Mouse (Mus musculus) hindbrain, embryonic 14.5 days (tissue): ENCODE results near the gene Magi2. TPM values are rescaled to one million over a fixed set of nuclear protein-coding genes. Genes with fewer than 3 reads are reported as not detected.

ENCODE experiments used
- ATAC-seq: fragments of 200-750 bp; cut with Nextera tagmentation; 2 replicates; pipeline ENCODE4 v1.8.0; 2017; ENCODE audit warnings: moderate number of reproducible peaks, mild to moderate bottlenecking, moderate TSS enrichment, moderate library complexity; ENCODE audit not compliant: low FRiP score
- DNase-seq: peaks from one replicate; pipeline ENCODE4 v3.0.0-alpha.2; 2015; ENCODE audit warnings: low spot score
- H3K27ac ChIP-seq: fragments of 300-500 bp; sonication (generic); 2 replicates; pipeline ENCODE4 v1.5.1; 2014; ENCODE audit warnings: mild to moderate bottlenecking, moderate library complexity
- H3K27me3 ChIP-seq: fragments of 300-500 bp; sonication (generic); 2 replicates; pipeline ENCODE4 v1.6.1; 2014; ENCODE audit warnings: mild to moderate bottlenecking, low read length, mixed read lengths; ENCODE audit not compliant: control insufficient read depth, insufficient read depth
- H3K36me3 ChIP-seq: fragments of 300-500 bp; sonication (generic); replicated peaks from 2 replicates; pipeline ENCODE4 v1.6.1; 2014; ENCODE audit not compliant: control insufficient read depth, insufficient read depth
- H3K4me1 ChIP-seq: fragments of 300-500 bp; sonication (generic); replicated peaks from 2 replicates; pipeline ENCODE4 v1.6.1; 2014; ENCODE audit warnings: antibody characterized with exemption, low read length, mixed read lengths; ENCODE audit not compliant: control insufficient read depth, insufficient read depth
- H3K4me2 ChIP-seq: fragments of 300-500 bp; sonication (generic); replicated peaks from 2 replicates; pipeline ENCODE4 v1.6.1; 2014; ENCODE audit warnings: mild to moderate bottlenecking, moderate library complexity
- H3K4me3 ChIP-seq: fragments of 300-500 bp; sonication (generic); replicated peaks from 2 replicates; pipeline ENCODE4 v1.5.1; 2014; ENCODE audit warnings: mild to moderate bottlenecking, low read length
- H3K9ac ChIP-seq: fragments of 300-500 bp; sonication (generic); 2 replicates; pipeline ENCODE4 v1.6.1; 2014
- H3K9me3 ChIP-seq: fragments of 300-500 bp; sonication (generic); 2 replicates; pipeline ENCODE4 v1.6.1; 2016; ENCODE audit warnings: low read length; ENCODE audit not compliant: control insufficient read depth
- whole genome bisulfite sequencing: fragments of 180-500 bp; shearing (Covaris S2); extraction: QIAGEN DNeasy Blood & Tissue Kit; methylation state at CpG from one replicate; pipeline ENCODE4 v1.1.7; 2014; 5-methylcytosine and 5-hydroxymethylcytosine counted together
- polyA plus RNA-seq: library from polyadenylated mRNA; unstranded; fragments of >200 nt; fragmentation: Nextera tagmentation; extraction: Ambion mirVana; gene quantifications from 2 replicates; pipeline ENCODE4 v1.2.1, GENCODE M21; 2014

The Magi2 gene
- polyA plus RNA-seq, 1 experiment from 2014 or later: 25.6 TPM

GRCm38 (mm10) chr5:20378071-20378800 lies 1151.4 kb downstream of the Magi2 start:
- Histone ChIP-seq H3K27ac (no peak overlapping the region), H3K4me1 (no peaks in the 10 kb centered on the region), H3K4me2 (no peak overlapping the region), H3K36me3 (no peaks in the 10 kb centered on the region), H3K27me3 (no peaks in the 10 kb centered on the region), H3K9ac (no peak overlapping the region), H3K4me3 (no peak overlapping the region), H3K9me3 (no peaks in the 10 kb centered on the region)
- 79% methylated on average over 11 of the region's 11 CpGs for WGBS
- DNase-seq (no peak), ATAC-seq (no peak)

- Histone ChIP-seq H3K27me3 (no peaks in the 10 kb centered on the region), H3K36me3 (no peaks in the 10 kb centered on the region), H3K4me3 (no peak overlapping the region), H3K9me3 (no peaks in the 10 kb centered on the region), H3K4me2 (no peak overlapping the region), H3K27ac (no peak overlapping the region), H3K9ac (no peak overlapping the region), H3K4me1 (0 out of 2 replicates have a peak, but pooled peaks cover 4% of the 10 kb centered on the region)
- WGBS: 73% methylated on average over 5 of the region's 5 CpGs
- no peak for DNase-seq
- no peak for ATAC-seq
Measured at GRCm38 (mm10) chr5:20404533-20404932, 1177.7 kb downstream of the Magi2 start.

- no peak for ATAC-seq
- H3K4me3 ChIP-seq: no peak overlapping the region
Measured at GRCm38 (mm10) chr5:20406626-20407025, 1179.8 kb downstream of the Magi2 start.

GRCm38 (mm10) chr5:20415320-20415719 lies 1188.5 kb downstream of the Magi2 start:
- no peak for ATAC-seq
- Histone ChIP-seq H3K4me3 (no peak overlapping the region), H3K36me3 (no peaks in the 10 kb centered on the region), H3K4me2 (no peak overlapping the region), H3K27ac (no peak overlapping the region), H3K4me1 (no peaks in the 10 kb centered on the region), H3K27me3 (no peaks in the 10 kb centered on the region), H3K9ac (no peak overlapping the region), H3K9me3 (no peaks in the 10 kb centered on the region)
- DNase-seq: no peak

More at GRCm38 (mm10) chr5:20406626-20407025, 1179.8 kb downstream of the Magi2 start:
- no peak for DNase-seq
- Histone ChIP-seq H3K27me3 (no peaks in the 10 kb centered on the region), H3K27ac (no peak overlapping the region), H3K4me2 (no peak overlapping the region), H3K36me3 (no peaks in the 10 kb centered on the region), H3K4me1 (0 out of 2 replicates have a peak, but pooled peaks cover 4% of the 10 kb centered on the region), H3K9me3 (no peaks in the 10 kb centered on the region), H3K9ac (no peak overlapping the region)
- whole genome bisulfite sequencing: 92% methylated on average over 4 of the region's 4 CpGs

- Histone ChIP-seq H3K36me3 (no peaks in the 10 kb centered on the region), H3K9me3 (no peaks in the 10 kb centered on the region), H3K27ac (no peak overlapping the region), H3K4me2 (no peak overlapping the region), H3K4me1 (no peaks in the 10 kb centered on the region), H3K4me3 (no peak overlapping the region), H3K9ac (no peak overlapping the region), H3K27me3 (no peaks in the 10 kb centered on the region)
- DNase-seq (no peak), ATAC-seq (no peak)
Measured at GRCm38 (mm10) chr5:20417348-20417747, 1190.5 kb downstream of the Magi2 start.

- Histone ChIP-seq H3K9me3 (peaks cover 2% of the 10 kb centered on the region; the same call in 1 of the 2 replicates), H3K4me2 (no peak overlapping the region), H3K36me3 (no peaks in the 10 kb centered on the region), H3K4me3 (no peak overlapping the region), H3K4me1 (no peaks in the 10 kb centered on the region), H3K27ac (0 out of 2 replicates have a peak overlapping the region, but pooled peaks have one; percentile 20), H3K9ac (no peak overlapping the region), H3K27me3 (no peaks in the 10 kb centered on the region)
- peak; percentile 34; the same call in 1 of the 2 replicates for ATAC-seq
- 54% methylated on average over 9 of the region's 9 CpGs for WGBS
- no peak for DNase-seq
Measured at GRCm38 (mm10) chr5:20432148-20432813, 1205.4 kb downstream of the Magi2 start.

GRCm38 (mm10) chr5:20446471-20447174 lies 1219.8 kb downstream of the Magi2 start:
- Histone ChIP-seq H3K36me3 (no peaks in the 10 kb centered on the region), H3K4me2 (no peak overlapping the region), H3K27me3 (no peaks in the 10 kb centered on the region), H3K27ac (no peak overlapping the region), H3K9me3 (no peaks in the 10 kb centered on the region), H3K4me1 (no peaks in the 10 kb centered on the region), H3K9ac (no peak overlapping the region), H3K4me3 (no peak overlapping the region)
- 74% methylated on average over 4 of the region's 4 CpGs for WGBS
- ATAC-seq: no peak
- no peak for DNase-seq

- no peak for ATAC-seq
- WGBS: 58% methylated on average over 3 of the region's 3 CpGs
- DNase-seq: no peak
Measured at GRCm38 (mm10) chr5:20456106-20456505, 1229.3 kb downstream of the Magi2 start.

More at GRCm38 (mm10) chr5:20456106-20456505, 1229.3 kb downstream of the Magi2 start:
- Histone ChIP-seq H3K27ac (0 out of 2 replicates have a peak overlapping the region, but pooled peaks have one; percentile 8), H3K4me3 (no peak overlapping the region), H3K36me3 (no peaks in the 10 kb centered on the region), H3K27me3 (no peaks in the 10 kb centered on the region), H3K4me1 (no peaks in the 10 kb centered on the region), H3K9ac (no peak overlapping the region), H3K4me2 (no peak overlapping the region), H3K9me3 (no peaks in the 10 kb centered on the region)
